Mouse (Mus musculus) heart, embryonic 13.5 days (tissue): ENCODE measurements around the gene Cntn6. TPM values are rescaled to one million over a fixed set of nuclear protein-coding genes. Genes with fewer than 3 reads are reported as not detected.

Source experiments
- ATAC-seq: fragments of 200-750 bp; cut with Nextera tagmentation; 2 replicates; pipeline ENCODE4 v1.8.0; 2017; ENCODE audit warnings: moderate TSS enrichment; ENCODE audit not compliant: insufficient number of reproducible peaks, low FRiP score, low TSS enrichment; ENCODE audit errors: extremely low read depth
- H3K27ac ChIP-seq: fragments of 300-500 bp; sonication (generic); replicated peaks from 2 replicates; pipeline ENCODE4 v1.5.1; 2015; ENCODE audit warnings: moderate library complexity, mild to moderate bottlenecking, inconsistent platforms
- H3K27me3 ChIP-seq: fragments of 300-500 bp; sonication (generic); replicated peaks from 2 replicates; pipeline ENCODE4 v1.6.1; 2015; ENCODE audit warnings: mild to moderate bottlenecking, inconsistent platforms
- H3K36me3 ChIP-seq: fragments of 300-500 bp; sonication (generic); 2 replicates; pipeline ENCODE4 v1.6.1; 2015; ENCODE audit warnings: mild to moderate bottlenecking, inconsistent platforms
- H3K4me1 ChIP-seq: fragments of 300-500 bp; sonication (generic); 2 replicates; pipeline ENCODE4 v1.6.1; 2015; ENCODE audit warnings: inconsistent platforms
- H3K4me2 ChIP-seq: fragments of 300-500 bp; sonication (generic); 2 replicates; pipeline ENCODE4 v1.6.1; 2015; ENCODE audit warnings: inconsistent platforms, mild to moderate bottlenecking, moderate library complexity
- H3K4me3 ChIP-seq: fragments of 300-500 bp; sonication (generic); 2 replicates; pipeline ENCODE4 v1.5.1; 2015; ENCODE audit warnings: moderate library complexity, mild to moderate bottlenecking, inconsistent platforms
- H3K9ac ChIP-seq: fragments of 300-500 bp; sonication (generic); 2 replicates; pipeline ENCODE4 v1.6.1; 2015; ENCODE audit warnings: inconsistent platforms, mild to moderate bottlenecking, moderate library complexity
- H3K9me3 ChIP-seq: fragments of 300-500 bp; sonication (generic); 2 replicates; pipeline ENCODE4 v1.6.1; 2016; ENCODE audit warnings: inconsistent platforms
- WGBS: fragments of 180-500 bp; shearing (Covaris S2); methylation state at CpG from one replicate; pipeline ENCODE4 v1.1.7; 2015; ENCODE audit warnings: mixed read lengths; 5-methylcytosine and 5-hydroxymethylcytosine counted together
- polyA plus RNA-seq: library from polyadenylated mRNA; unstranded; fragments of >200 nt; fragmentation: Nextera tagmentation; extraction: Ambion mirVana; gene quantifications from 2 replicates; pipeline ENCODE4 v1.2.1, GENCODE M21; 2015

Gene Cntn6
- 0.28 and 0.42 TPM in 2 replicates for polyA plus RNA-seq

- Histone ChIP-seq H3K4me3 (0 out of 2 replicates have a peak within 1 kb of the TSS, but pooled peaks have one; percentile 6), H3K36me3 (no peaks in the 10 kb centered on the region), H3K4me2 (peak within 1 kb of the TSS; percentile 36), H3K27ac (no peak within 1 kb of the TSS), H3K9ac (no peak within 1 kb of the TSS), H3K27me3 (no peaks in the 10 kb centered on the region), H3K9me3 (no peaks in the 10 kb centered on the region), H3K4me1 (no peaks in the 10 kb centered on the region)
- WGBS = 58% methylated on average over 11 of the region's 11 CpGs
- no peak for ATAC-seq
These were observed at the start of gene Cntn6 for GRCm38 (mm10) chr6:104492490-104493431. Gene Cntn6 (plus strand): TSS chr6:104492790.

GRCm38 (mm10) chr6:104443731-104444130 lies 48.9 kb upstream of the Cntn6 start:
- ATAC-seq = no peak

GRCm38 (mm10) chr6:104470706-104471105 lies 21.9 kb upstream of the Cntn6 start:
- no peak overlapping the region for H3K9ac ChIP-seq
- no peaks in the 10 kb centered on the region for H3K36me3 ChIP-seq
- no peak overlapping the region for H3K4me2 ChIP-seq
- no peaks in the 10 kb centered on the region for H3K9me3 ChIP-seq
- no peak for ATAC-seq
- H3K4me3 ChIP-seq = no peak overlapping the region
- 86% methylated on average over 1 of the region's 1 CpGs for WGBS
- H3K27me3 ChIP-seq = no peaks in the 10 kb centered on the region
- H3K4me1 ChIP-seq = no peaks in the 10 kb centered on the region
- no peak overlapping the region for H3K27ac ChIP-seq

More at GRCm38 (mm10) chr6:104443731-104444130, 48.9 kb upstream of the Cntn6 start:
- no peak overlapping the region for H3K27ac ChIP-seq
- H3K4me2 ChIP-seq = no peak overlapping the region
- H3K9ac ChIP-seq = no peak overlapping the region
- no peaks in the 10 kb centered on the region for H3K27me3 ChIP-seq
- no peaks in the 10 kb centered on the region for H3K9me3 ChIP-seq
- H3K4me3 ChIP-seq = no peak overlapping the region
- WGBS = 66% methylated on average over 3 of the region's 3 CpGs
- no peaks in the 10 kb centered on the region for H3K36me3 ChIP-seq
- no peaks in the 10 kb centered on the region for H3K4me1 ChIP-seq

- Histone ChIP-seq H3K27ac (no peak overlapping the region), H3K4me1 (no peaks in the 10 kb centered on the region), H3K4me2 (no peak overlapping the region), H3K4me3 (no peak overlapping the region), H3K27me3 (no peaks in the 10 kb centered on the region), H3K36me3 (no peaks in the 10 kb centered on the region), H3K9ac (no peak overlapping the region), H3K9me3 (no peaks in the 10 kb centered on the region)
- no peak for ATAC-seq
These were observed 13.3 kb upstream of the Cntn6 start for GRCm38 (mm10) chr6:104479242-104479641.

GRCm38 (mm10) chr6:104493459-104493858 lies 869 bp downstream of the Cntn6 start:
- Histone ChIP-seq H3K27me3 (no peaks in the 10 kb centered on the region), H3K9me3 (no peaks in the 10 kb centered on the region), H3K9ac (no peak overlapping the region), H3K4me3 (0 out of 2 replicates have a peak overlapping the region, but pooled peaks have one; percentile 6), H3K36me3 (no peaks in the 10 kb centered on the region), H3K27ac (no peak overlapping the region), H3K4me2 (peak overlapping the region; percentile 36), H3K4me1 (no peaks in the 10 kb centered on the region)
- ATAC-seq = no peak
- WGBS = 71% methylated on average over 6 of the region's 6 CpGs

- H3K4me1 ChIP-seq = no peaks in the 10 kb centered on the region
- no peak overlapping the region for H3K4me3 ChIP-seq
- no peaks in the 10 kb centered on the region for H3K36me3 ChIP-seq
- H3K9me3 ChIP-seq = no peaks in the 10 kb centered on the region
- H3K27ac ChIP-seq = no peak overlapping the region
- no peaks in the 10 kb centered on the region for H3K27me3 ChIP-seq
- H3K4me2 ChIP-seq = no peak overlapping the region
- 71% methylated on average over 2 of the region's 2 CpGs for WGBS
- ATAC-seq = no peak
- no peak overlapping the region for H3K9ac ChIP-seq
These were observed 3.2 kb downstream of the Cntn6 start for GRCm38 (mm10) chr6:104495801-104496200.

- Histone ChIP-seq H3K36me3 (no peaks in the 10 kb centered on the region), H3K4me3 (no peak overlapping the region), H3K9ac (no peak overlapping the region), H3K4me1 (no peaks in the 10 kb centered on the region), H3K27ac (no peak overlapping the region), H3K27me3 (no peaks in the 10 kb centered on the region), H3K4me2 (no peak overlapping the region), H3K9me3 (no peaks in the 10 kb centered on the region)
- ATAC-seq = no peak
- WGBS = 80% methylated on average over 1 of the region's 1 CpGs
These were observed 71.4 kb downstream of the Cntn6 start for GRCm38 (mm10) chr6:104563993-104564392.

GRCm38 (mm10) chr6:104569564-104569963 lies 77.0 kb downstream of the Cntn6 start:
- Histone ChIP-seq H3K36me3 (no peaks in the 10 kb centered on the region), H3K27ac (no peak overlapping the region), H3K4me2 (no peak overlapping the region), H3K9ac (no peak overlapping the region), H3K4me1 (no peaks in the 10 kb centered on the region), H3K27me3 (no peaks in the 10 kb centered on the region), H3K4me3 (no peak overlapping the region), H3K9me3 (no peaks in the 10 kb centered on the region)
- ATAC-seq = no peak

- H3K9me3 ChIP-seq = no peaks in the 10 kb centered on the region
- H3K4me3 ChIP-seq = no peak overlapping the region
- no peaks in the 10 kb centered on the region for H3K36me3 ChIP-seq
- ATAC-seq = no peak
- no peak overlapping the region for H3K27ac ChIP-seq
- no peak overlapping the region for H3K9ac ChIP-seq
- no peaks in the 10 kb centered on the region for H3K27me3 ChIP-seq
- WGBS = 54% methylated on average over 3 of the region's 3 CpGs
- no peaks in the 10 kb centered on the region for H3K4me1 ChIP-seq
- no peak overlapping the region for H3K4me2 ChIP-seq
These were observed 95.4 kb downstream of the Cntn6 start for GRCm38 (mm10) chr6:104588028-104588427.

GRCm38 (mm10) chr6:104600838-104601397 lies 108.3 kb downstream of the Cntn6 start:
- H3K4me1 ChIP-seq = no peaks in the 10 kb centered on the region
- no peak overlapping the region for H3K4me2 ChIP-seq
- WGBS = 76% methylated on average over 2 of the region's 2 CpGs
- no peak overlapping the region for H3K9ac ChIP-seq
- H3K27ac ChIP-seq = no peak overlapping the region
- no peaks in the 10 kb centered on the region for H3K36me3 ChIP-seq
- no peaks in the 10 kb centered on the region for H3K9me3 ChIP-seq
- H3K4me3 ChIP-seq = no peak overlapping the region
- ATAC-seq = no peak
- H3K27me3 ChIP-seq = no peaks in the 10 kb centered on the region

- Histone ChIP-seq H3K36me3 (no peaks in the 10 kb centered on the region), H3K9ac (no peak overlapping the region), H3K4me1 (no peaks in the 10 kb centered on the region), H3K4me3 (no peak overlapping the region), H3K9me3 (no peaks in the 10 kb centered on the region), H3K27me3 (no peaks in the 10 kb centered on the region), H3K27ac (no peak overlapping the region), H3K4me2 (no peak overlapping the region)
- ATAC-seq = no peak
These were observed 110.3 kb downstream of the Cntn6 start for GRCm38 (mm10) chr6:104602894-104603293.

- Histone ChIP-seq H3K4me1 (no peaks in the 10 kb centered on the region), H3K4me2 (no peak overlapping the region), H3K9ac (no peak overlapping the region), H3K9me3 (no peaks in the 10 kb centered on the region), H3K4me3 (no peak overlapping the region), H3K27me3 (no peaks in the 10 kb centered on the region), H3K36me3 (no peaks in the 10 kb centered on the region), H3K27ac (no peak overlapping the region)
- 61% methylated on average over 4 of the region's 4 CpGs for WGBS
- no peak for ATAC-seq
These were observed 110.8 kb downstream of the Cntn6 start for GRCm38 (mm10) chr6:104603371-104603770.
